Mouse (Mus musculus): ENCODE results near the gene Ptprr.

Ptprr gene

DNA sequence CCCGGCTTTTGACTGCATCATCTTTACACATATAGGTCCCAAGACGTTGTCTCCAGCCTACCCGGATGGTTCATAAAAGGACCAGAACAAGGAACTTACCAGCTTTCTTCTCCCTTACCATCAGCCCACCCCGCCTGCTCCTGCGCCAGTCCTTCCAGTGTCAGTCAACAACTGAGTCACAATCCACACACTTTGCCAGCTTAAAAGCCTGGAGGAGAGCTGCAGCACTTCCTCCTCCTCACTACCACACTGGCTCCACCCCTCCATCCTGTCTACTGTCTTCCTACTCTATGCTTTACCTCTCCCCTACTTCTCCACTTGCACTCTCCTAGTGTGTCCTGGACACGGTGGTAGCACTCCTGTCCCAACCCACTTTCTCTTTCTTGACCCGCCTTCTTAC lies 80.5 kb downstream of the Ptprr start:
- H3K9me3 ChIP-seq (ENCODE audit: low read length) = no peaks in the 10 kb centered on the region
- H3K4me1 ChIP-seq (replicated peaks; ENCODE audit: low read depth, low read length) = no peaks in the 10 kb centered on the region
- H3K4me3 ChIP-seq (replicated peaks; ENCODE audit: low read length) = no peak overlapping the region
- H3K36me3 ChIP-seq (ENCODE audit: insufficient read depth, low read length) = no peaks in the 10 kb centered on the region
- no peak for TF ChIP-seq POU5F1 (IDR thresholded peaks at IDR 0.05; ENCODE audit: borderline replicate concordance, low read length)
- no peak for TF ChIP-seq CTCF (conservative IDR thresholded peaks at IDR 0.05; ENCODE audit: low read length)
- no peak for TF ChIP-seq NANOG (IDR thresholded peaks at IDR 0.05; ENCODE audit: borderline replicate concordance, low read length)
- 0 out of 2 replicates have a peak, but pooled peaks cover 4% of the 10 kb centered on the region for H3K27me3 ChIP-seq (ENCODE audit: insufficient read depth, low read length)

DNA sequence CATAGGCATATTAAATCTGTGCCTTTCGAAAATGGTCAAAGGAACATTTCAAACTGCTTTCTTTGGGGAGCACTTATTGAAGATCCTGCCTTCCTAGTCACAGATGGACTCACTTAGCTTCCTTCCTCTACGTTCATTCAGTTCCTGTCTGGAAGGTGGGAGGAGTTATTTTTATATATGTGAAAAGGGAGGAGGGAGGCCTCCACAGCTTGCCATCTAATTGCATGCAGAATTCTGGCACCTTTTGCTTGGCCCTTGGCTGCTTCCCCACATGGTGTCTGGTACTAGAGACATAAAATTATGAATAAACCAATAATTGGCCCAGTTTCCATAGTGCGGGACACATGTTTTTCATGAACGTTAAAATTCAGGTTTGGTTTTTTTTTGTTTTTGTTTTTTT lies 90.2 kb downstream of the Ptprr start:
- no peaks in the 10 kb centered on the region for H3K36me3 ChIP-seq (ENCODE audit: insufficient read depth, low read length)
- 0 out of 2 replicates have a peak, but pooled peaks cover 2% of the 10 kb centered on the region for H3K4me1 ChIP-seq (replicated peaks; ENCODE audit: low read depth, low read length)
- peaks cover 15% of the 10 kb centered on the region for H3K27me3 ChIP-seq (ENCODE audit: insufficient read depth, low read length)
- no peak overlapping the region for H3K4me3 ChIP-seq (replicated peaks; ENCODE audit: low read length)
- H3K9me3 ChIP-seq (ENCODE audit: low read length) = peaks cover 9% of the 10 kb centered on the region
- TF ChIP-seq NANOG (IDR thresholded peaks at IDR 0.05; ENCODE audit: borderline replicate concordance, low read length) = no peak
- TF ChIP-seq POU5F1 (IDR thresholded peaks at IDR 0.05; ENCODE audit: borderline replicate concordance, low read length) = no peak
- no peak for TF ChIP-seq CTCF (conservative IDR thresholded peaks at IDR 0.05; ENCODE audit: low read length)

DNA sequence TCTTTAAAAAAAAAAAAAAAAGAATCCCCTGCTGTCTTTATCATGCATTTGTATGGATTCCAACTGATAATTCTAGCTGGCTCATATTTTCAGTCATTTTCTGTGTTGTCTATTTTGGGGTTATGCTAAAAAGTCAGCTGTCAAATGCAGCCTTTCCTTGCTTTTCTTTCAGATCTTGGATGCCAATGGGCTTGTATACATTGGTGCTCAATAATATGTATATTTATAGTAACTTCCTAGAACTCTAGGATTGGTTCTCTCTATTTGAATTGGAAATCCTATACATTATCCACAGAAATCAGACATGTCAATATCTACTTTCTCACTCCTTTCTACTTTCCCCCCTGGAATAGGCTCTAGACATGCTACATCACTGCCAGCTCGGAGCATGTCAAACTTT lies 90.7 kb downstream of the Ptprr start:
- H3K9me3 ChIP-seq (ENCODE audit: low read length) = peaks cover 9% of the 10 kb centered on the region
- TF ChIP-seq NANOG (IDR thresholded peaks at IDR 0.05; ENCODE audit: borderline replicate concordance, low read length) (no peak), CTCF (conservative IDR thresholded peaks at IDR 0.05; ENCODE audit: low read length) (no peak), POU5F1 (IDR thresholded peaks at IDR 0.05; ENCODE audit: borderline replicate concordance, low read length) (no peak)
- H3K4me3 ChIP-seq (replicated peaks; ENCODE audit: low read length) = no peak overlapping the region
- peaks cover 8% of the 10 kb centered on the region; the same call in 1 of the 2 replicates for H3K4me1 ChIP-seq (replicated peaks; ENCODE audit: low read depth, low read length)
- no peaks in the 10 kb centered on the region for H3K36me3 ChIP-seq (ENCODE audit: insufficient read depth, low read length)
- H3K27me3 ChIP-seq (ENCODE audit: insufficient read depth, low read length) = peaks cover 21% of the 10 kb centered on the region

DNA sequence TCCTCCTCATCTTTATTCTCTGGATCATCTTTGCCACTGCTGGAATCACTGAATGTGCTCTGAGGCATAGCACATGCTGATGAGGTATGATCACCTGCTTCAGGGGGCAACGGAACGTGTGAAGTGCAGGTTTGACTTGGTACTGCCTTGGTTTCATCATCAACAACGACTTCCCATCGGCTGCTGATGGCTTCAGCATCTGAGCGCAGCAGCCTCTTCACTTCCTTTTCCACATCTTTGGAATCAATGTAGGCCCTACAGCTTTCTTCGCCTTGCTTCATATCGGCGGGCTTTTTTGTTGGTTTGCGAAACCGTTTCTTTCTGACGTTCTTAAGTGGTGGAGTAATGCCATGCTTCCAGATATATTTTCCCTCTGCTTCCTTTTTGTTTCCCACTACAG lies 94.9 kb downstream of the Ptprr start:
- Histone ChIP-seq H3K27me3 (ENCODE audit: insufficient read depth, low read length) (peaks cover 26% of the 10 kb centered on the region), H3K4me1 (replicated peaks; ENCODE audit: low read depth, low read length) (peaks cover 11% of the 10 kb centered on the region; the same call in 1 of the 2 replicates), H3K9me3 (ENCODE audit: low read length) (peaks cover 9% of the 10 kb centered on the region), H3K4me3 (replicated peaks; ENCODE audit: low read length) (0 out of 2 replicates have a peak overlapping the region, but pooled peaks have one; percentile 71), H3K36me3 (ENCODE audit: insufficient read depth, low read length) (no peaks in the 10 kb centered on the region)
- TF ChIP-seq CTCF (conservative IDR thresholded peaks at IDR 0.05; ENCODE audit: low read length) (no peak), NANOG (IDR thresholded peaks at IDR 0.05; ENCODE audit: borderline replicate concordance, low read length) (no peak)

DNA sequence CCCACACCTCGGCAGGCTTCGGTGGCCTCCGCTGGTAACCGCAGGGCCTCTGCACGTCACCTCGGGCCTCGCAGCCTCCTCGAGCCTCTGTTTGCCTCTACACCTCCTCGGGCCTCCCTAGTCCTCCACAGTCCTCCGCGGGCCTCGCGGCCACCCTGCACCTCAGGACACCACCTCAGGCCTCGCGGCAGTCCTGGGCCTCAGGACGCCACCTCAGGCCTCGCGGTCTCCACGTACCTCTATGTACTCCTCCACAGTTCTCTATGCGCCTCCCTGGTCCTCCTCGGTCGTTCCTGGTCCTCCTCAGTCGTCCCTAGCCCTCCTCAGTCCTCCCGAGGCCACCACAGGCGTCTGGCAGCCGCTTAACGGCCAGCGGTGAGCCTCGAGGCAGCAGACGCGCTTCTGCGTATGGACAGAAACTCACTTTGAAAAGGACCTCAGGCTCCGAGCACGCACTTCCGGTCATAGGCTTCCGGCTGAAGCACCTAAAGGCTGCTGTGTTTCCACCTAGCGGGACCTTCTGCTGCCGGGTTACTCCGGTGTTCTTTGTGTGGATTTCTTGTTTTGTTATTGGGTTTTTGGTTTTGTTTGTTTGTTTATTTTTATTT lies 96.0 kb downstream of the Ptprr start, which contains the start of gene 4933416C03Rik:
4933416C03Rik (minus strand) TSS at position 51 of the 608 bp plus-strand sequence.
- Histone ChIP-seq H3K4me1 (replicated peaks; ENCODE audit: low read depth, low read length) (peaks cover 11% of the 10 kb centered on the region; the same call in 1 of the 2 replicates), H3K36me3 (ENCODE audit: insufficient read depth, low read length) (no peaks in the 10 kb centered on the region), H3K9me3 (ENCODE audit: low read length) (peaks cover 9% of the 10 kb centered on the region), H3K4me3 (replicated peaks; ENCODE audit: low read length) (peak within 1 kb of the TSS; percentile 71), H3K27me3 (ENCODE audit: insufficient read depth, low read length) (peaks cover 26% of the 10 kb centered on the region)
- TF ChIP-seq POU5F1 (IDR thresholded peaks at IDR 0.05; ENCODE audit: borderline replicate concordance, low read length) = no peak
- TF ChIP-seq CTCF (conservative IDR thresholded peaks at IDR 0.05; ENCODE audit: low read length) = no peak
- TF ChIP-seq NANOG (IDR thresholded peaks at IDR 0.05; ENCODE audit: borderline replicate concordance, low read length) = no peak

DNA sequence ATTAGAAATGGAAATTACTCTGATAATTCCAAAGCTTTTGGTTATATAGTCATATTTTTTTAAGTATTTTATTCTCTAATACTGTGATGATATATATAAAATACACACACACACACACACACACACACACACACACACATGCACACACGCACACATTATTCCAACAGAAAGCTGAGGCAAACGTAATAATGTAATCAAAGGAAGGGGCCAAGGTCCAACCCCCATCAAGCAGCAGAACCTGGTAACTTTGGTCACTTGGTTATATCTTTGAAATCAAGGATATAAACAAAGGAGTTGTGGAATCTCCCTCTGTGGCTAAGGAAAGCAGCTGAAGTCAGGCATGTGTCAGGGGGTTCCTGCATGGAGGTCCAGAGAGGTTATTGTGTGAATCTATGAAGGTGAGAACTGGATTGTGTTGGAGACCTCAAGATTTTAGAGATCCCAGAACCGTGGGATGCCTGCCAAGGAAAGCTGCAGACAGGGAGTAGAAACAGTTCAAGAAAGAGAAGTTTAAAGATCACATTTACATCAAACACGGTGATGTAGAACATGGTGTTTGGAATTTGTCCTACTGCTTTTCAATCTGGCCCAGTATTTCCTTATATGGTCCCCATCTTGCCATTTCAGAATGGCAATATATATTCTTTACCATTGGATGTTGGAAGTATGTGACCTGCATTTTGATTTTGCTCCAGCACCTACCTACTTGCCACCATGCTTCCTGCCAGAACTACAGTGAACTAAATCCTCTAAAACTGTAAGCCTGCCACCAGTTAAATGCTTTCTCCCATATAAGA lies 98.1 kb downstream of the Ptprr start:
- no peak for TF ChIP-seq POU5F1 (IDR thresholded peaks at IDR 0.05; ENCODE audit: borderline replicate concordance, low read length)
- no peak for TF ChIP-seq NANOG (IDR thresholded peaks at IDR 0.05; ENCODE audit: borderline replicate concordance, low read length)
- no peak for TF ChIP-seq CTCF (conservative IDR thresholded peaks at IDR 0.05; ENCODE audit: low read length)
- no peak overlapping the region for H3K4me3 ChIP-seq (replicated peaks; ENCODE audit: low read length)
- H3K36me3 ChIP-seq (ENCODE audit: insufficient read depth, low read length) = no peaks in the 10 kb centered on the region
- peaks cover 9% of the 10 kb centered on the region for H3K9me3 ChIP-seq (ENCODE audit: low read length)
- H3K27me3 ChIP-seq (ENCODE audit: insufficient read depth, low read length) = peaks cover 26% of the 10 kb centered on the region
- H3K4me1 ChIP-seq (replicated peaks; ENCODE audit: low read depth, low read length) = peaks cover 11% of the 10 kb centered on the region; the same call in 1 of the 2 replicates

DNA sequence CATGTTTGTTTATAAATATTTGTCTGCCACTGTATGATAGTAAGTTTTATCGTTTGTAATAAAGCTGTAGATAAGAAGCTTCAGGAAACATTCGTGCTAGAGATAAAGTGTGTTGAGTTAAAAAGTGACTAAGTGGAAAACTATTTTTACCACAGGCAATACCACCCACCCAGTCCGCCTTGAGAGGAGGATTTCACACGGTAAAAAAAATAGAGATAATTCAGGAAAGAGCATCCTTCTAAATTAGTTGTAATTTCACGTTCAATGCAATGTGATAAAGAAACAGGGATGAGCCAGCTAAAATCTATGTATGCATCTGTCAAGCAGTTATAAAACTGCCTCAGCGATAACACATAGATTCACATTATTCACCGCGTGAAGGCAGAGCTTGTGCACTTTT lies 99.0 kb downstream of the Ptprr start:
- TF ChIP-seq CTCF (conservative IDR thresholded peaks at IDR 0.05; ENCODE audit: low read length) = no peak
- no peak for TF ChIP-seq NANOG (IDR thresholded peaks at IDR 0.05; ENCODE audit: borderline replicate concordance, low read length)
- TF ChIP-seq POU5F1 (IDR thresholded peaks at IDR 0.05; ENCODE audit: borderline replicate concordance, low read length) = no peak

DNA sequence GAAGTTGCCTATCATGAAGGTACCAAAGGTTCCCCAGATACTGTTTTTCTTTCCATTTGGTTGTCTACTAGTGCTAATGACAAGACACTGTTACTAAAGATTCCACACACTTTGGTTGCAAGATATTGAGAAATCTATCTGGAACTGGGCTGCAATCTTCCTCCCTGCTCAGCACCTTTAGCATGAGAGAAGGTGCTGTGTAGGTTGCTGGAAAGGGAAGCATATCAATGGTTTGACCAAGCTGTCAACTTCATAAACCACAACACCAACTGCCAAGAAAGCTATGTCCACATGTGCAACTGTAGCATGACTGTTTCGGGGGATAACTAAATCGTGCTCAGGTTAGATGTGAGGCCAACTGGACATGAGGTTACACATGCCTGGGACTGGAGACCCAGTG lies 103.5 kb downstream of the Ptprr start:
- Histone ChIP-seq H3K36me3 (ENCODE audit: insufficient read depth, low read length) (no peaks in the 10 kb centered on the region), H3K4me3 (replicated peaks; ENCODE audit: low read length) (no peak overlapping the region), H3K27me3 (ENCODE audit: insufficient read depth, low read length) (no peaks in the 10 kb centered on the region), H3K4me1 (replicated peaks; ENCODE audit: low read depth, low read length) (no peaks in the 10 kb centered on the region), H3K9me3 (ENCODE audit: low read length) (no peaks in the 10 kb centered on the region)
- TF ChIP-seq NANOG (IDR thresholded peaks at IDR 0.05; ENCODE audit: borderline replicate concordance, low read length) (no peak), POU5F1 (IDR thresholded peaks at IDR 0.05; ENCODE audit: borderline replicate concordance, low read length) (no peak), CTCF (conservative IDR thresholded peaks at IDR 0.05; ENCODE audit: low read length) (no peak)

More for the DNA sequence above, 99.0 kb downstream of the Ptprr start:
- peaks cover 9% of the 10 kb centered on the region for H3K9me3 ChIP-seq (ENCODE audit: low read length)
- H3K4me1 ChIP-seq (replicated peaks; ENCODE audit: low read depth, low read length) = peaks cover 11% of the 10 kb centered on the region; the same call in 1 of the 2 replicates
- H3K36me3 ChIP-seq (ENCODE audit: insufficient read depth, low read length) = no peaks in the 10 kb centered on the region
- H3K4me3 ChIP-seq (replicated peaks; ENCODE audit: low read length) = no peak overlapping the region
- H3K27me3 ChIP-seq (ENCODE audit: insufficient read depth, low read length) = peaks cover 24% of the 10 kb centered on the region

Measured in E14TG2a.4 (cell line).